Mouse (Mus musculus) ES-E14 (cell line): ENCODE data around the gene Snrpd2.

Experiments
- CHD2 ChIP-seq: IDR thresholded peaks from 2 replicates; pipeline ENCODE4 v1.6.1; 2014; ENCODE audit warnings: mild to moderate bottlenecking, low read depth, low read length, inconsistent platforms
- HCFC1 ChIP-seq: IDR thresholded peaks from 2 replicates; pipeline ENCODE4 v1.6.1; 2012; ENCODE audit warnings: low read length, inconsistent platforms, borderline replicate concordance; ENCODE audit not compliant: insufficient read depth
- MAFK ChIP-seq: IDR thresholded peaks from 2 replicates; pipeline ENCODE4 v1.6.1; 2014; ENCODE audit warnings: mild to moderate bottlenecking, low read depth, low read length, inconsistent platforms; ENCODE audit not compliant: insufficient read depth
- ZNF384 ChIP-seq: IDR thresholded peaks from 2 replicates; pipeline ENCODE4 v1.6.1; 2012; ENCODE audit warnings: low read depth, low read length, inconsistent platforms

GRCm38 (mm10) chr7:19158601-19159000 is 9.1 kb downstream of the Snrpd2 start:
- no peak for TF ChIP-seq CHD2
- TF ChIP-seq ZNF384, result no peak
- TF ChIP-seq MAFK, result no peak
- no peak for TF ChIP-seq HCFC1
